Mouse (Mus musculus): ENCODE data around the gene Hormad2.
A peak's percentile ranks its signal among the peaks of the same experiment; 100 is the strongest.

The Hormad2 gene

DNA sequence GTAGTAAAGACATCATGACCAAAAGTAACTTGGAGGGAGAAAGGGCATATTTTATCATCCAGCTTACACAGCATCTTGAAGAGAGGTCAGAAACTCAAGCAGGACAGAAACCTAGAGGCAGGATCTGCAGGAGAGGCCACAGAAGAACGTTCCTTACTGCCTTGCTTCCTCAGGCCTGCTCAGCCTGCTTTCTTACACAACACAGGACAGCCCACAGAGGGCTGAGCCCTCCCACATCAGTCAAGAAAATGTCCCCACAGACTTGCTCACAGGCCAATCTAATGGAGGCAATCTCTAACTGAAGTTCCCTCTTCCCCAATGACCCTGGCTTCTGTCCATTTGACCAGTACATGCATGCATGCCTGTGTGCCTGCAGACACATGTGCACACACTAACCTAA is 1.4 kb upstream of the Hormad2 start:
- DNase-seq: no peak

DNA sequence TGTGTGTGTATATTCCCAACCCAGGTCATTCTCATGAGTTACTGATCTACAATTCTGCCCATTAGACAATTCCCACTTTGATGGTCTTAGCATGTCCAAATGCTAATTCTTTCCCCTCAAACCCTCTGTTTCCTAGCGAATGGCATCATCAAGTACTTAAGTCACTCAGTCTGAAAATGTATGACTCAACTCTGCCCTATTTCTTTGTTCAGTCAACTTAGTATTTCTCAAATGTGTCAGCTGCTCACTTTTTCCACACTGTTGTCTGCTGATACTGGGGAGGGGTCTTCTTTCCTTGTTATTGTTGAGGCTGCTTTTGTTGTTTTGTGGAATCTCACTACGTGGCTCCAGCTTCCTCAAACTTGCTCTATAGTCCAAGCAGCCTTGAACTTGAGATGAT is 2.7 kb downstream of the Hormad2 start:
- DNase-seq: no peak

DNA sequence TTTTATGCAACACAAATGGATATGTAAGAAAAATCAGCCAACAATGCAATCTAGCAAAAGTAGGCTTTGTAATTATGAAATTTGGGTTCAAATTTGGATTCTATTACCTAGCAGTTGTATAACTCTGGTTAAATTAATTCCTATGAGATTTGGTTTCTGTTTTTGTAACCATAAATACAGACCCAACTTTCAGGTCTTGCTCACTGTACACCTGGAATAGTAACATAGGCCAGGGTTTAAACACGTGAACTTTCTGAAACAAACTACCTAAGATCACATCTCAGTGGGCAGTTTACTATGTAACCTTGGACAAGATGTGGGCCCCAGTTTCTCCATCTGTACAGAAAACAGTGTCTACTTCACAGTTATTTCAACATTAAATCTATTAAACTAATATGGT is 3.6 kb downstream of the Hormad2 start:
- no peak for DNase-seq

DNA sequence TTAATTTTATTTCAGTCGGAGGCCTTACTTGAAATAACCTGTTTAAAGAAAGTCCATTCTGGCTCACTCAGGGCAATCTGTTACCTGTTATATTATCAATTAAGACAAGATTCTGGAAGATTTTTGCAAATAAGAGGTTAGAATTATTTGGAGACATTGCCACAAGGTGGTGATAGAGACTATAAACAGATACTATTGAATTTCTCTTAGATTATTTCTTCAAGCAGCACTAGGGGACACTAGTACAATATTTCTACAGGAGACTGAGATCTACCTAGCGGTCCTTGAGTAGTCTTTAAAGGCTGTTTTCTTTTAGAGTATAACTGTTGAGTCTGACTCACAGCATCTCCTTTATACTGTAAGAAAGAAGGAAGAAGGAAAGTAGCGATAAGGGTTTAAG is 4.3 kb downstream of the Hormad2 start:
- DNase-seq: no peak

DNA sequence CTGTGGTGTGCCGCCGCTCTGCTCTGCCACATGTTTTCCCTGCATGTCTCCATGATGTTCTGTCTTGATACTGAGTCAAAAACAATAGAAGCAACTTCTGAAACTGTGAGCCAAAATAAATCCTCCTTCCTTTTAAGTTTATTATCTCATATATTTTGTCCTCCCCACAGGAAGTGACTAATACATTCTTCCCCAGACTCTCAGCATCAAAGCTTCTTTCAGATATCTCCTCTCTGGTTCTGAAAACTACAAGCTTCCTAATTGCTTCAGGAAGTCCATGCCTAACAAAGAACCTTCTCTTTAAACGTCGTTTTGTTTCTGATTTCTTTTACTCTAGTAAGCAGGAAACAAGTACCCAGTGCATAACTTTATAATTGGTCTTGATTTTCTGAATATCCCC is 6.4 kb downstream of the Hormad2 start:
- no peak for DNase-seq

DNA sequence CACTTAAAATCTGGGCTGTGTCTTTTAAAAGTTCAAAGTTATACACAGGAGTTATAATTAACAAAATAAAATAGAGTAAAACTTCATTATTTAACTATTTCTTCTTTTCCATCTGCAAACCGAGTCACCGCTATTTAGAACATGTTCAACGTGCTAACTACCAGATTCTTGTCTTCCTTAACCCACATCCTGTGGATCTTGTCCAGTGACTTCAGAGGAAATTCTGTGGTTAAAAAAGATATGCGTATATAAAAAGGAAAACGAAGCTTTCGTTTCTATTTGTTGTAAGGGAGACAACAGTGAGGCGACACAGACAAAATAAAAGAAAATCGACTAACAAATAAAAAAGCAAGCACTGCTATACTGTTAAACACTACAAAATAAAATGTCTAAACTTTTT is 17.1 kb downstream of the Hormad2 start:
- no peak for DNase-seq

DNA sequence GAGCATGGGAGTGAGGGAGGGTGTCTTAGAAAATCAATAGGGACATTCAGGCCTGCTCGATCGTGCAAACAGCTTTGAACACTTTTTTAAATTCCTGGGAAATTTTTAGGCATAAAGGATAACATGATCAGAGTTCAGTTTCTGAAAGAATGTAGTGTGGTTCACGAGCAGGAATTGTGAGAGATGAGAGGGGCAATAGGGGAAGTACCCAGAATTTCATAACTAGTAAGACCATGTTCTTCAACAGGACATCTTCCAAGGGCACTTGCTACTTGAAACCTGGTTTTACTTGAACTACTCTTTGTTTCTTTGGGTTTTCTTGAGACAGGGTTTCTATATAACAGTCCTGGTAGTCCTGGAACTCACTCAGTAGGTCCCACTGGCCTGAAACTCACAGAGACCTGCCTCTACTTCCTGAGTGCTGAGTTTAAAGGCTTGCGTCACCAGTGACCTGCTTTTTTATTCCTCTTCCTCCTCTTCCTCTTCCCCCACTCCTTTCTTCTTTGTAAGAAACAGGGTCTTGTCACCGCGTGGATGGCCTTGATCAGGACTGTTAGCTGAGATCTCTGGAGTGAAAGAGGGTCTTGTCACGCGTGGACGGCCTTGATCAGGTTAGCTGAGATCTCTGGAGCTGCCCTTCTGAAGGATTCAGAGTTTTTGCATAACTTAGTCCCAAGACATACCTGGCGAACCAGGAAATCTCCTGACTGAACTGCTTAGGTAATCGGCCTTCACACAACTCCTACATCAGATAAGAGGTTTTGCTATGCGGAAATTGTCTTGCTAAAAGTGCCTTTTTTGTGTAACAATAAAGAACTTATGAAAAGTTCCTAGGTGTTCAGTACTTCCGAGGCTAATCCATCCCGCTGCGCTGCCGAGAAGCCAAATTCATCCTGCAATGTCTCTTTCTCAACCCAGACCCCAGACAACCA is 18.1 kb downstream of the Hormad2 start:
- DNase-seq: peak; percentile 27

DNA sequence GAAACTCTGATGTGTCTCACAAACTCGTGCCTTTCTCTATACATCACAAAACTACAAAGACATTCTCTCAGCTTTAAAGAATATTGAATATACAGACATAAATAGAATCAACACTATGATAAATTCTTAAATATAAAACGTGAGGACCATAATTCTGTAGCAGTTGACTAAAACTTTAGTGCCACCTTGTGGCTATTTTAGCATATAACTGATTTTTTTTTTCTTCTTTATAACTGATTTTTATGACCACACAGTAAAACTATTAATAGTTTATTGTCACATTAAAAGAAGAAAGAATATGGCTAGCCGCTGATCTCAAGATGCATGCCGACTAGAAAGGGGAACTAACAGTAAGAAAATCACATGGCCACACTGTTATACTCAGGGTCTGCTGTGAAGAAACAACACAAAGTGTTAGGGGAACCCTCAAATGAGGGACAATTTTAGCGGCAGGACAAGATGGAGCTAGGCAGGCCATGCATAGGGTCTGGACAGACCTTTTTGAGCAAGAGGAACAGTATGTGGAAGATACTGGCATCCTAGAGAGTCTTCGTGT is 18.9 kb downstream of the Hormad2 start:
- DNase-seq: peak; percentile 13

DNA sequence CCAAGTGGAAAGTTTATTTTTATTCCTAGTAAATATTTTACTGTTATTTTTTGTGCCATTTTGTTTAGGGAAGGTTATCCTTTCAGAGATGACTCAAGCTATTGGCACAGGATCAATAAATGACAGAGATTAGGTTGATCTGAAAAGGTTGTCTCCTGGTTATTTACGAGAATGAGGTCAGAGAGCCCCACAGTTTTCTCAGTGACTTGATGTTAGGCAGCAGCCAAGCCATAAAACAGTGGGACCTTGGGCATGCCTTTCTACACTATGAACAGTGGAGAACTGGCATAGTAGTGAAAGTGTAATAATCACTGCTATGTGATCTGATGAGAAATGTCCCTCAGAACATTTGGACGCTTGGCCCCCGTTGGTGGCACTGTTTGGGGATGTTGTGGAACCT is 22.9 kb downstream of the Hormad2 start:
- DNase-seq: no peak

DNA sequence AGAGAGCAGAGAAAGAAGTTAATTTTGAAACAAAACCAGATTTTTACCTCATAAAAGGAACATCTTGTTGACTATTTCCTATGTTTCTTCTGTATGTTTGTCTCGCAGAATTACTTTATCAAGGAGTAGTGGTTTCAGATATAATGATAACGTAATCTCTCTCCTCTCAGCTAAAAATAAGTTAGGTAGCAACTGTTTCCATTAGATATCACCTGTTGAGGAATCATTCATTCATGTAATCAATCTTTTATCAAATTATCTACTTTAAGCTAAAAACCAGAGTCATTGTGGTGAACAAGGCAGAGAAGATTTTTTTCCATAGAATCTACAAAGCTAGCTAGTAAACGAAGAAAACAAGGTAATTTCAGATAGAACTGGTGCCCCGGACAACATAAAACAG is 28.6 kb downstream of the Hormad2 start:
- no peak for DNase-seq

DNA sequence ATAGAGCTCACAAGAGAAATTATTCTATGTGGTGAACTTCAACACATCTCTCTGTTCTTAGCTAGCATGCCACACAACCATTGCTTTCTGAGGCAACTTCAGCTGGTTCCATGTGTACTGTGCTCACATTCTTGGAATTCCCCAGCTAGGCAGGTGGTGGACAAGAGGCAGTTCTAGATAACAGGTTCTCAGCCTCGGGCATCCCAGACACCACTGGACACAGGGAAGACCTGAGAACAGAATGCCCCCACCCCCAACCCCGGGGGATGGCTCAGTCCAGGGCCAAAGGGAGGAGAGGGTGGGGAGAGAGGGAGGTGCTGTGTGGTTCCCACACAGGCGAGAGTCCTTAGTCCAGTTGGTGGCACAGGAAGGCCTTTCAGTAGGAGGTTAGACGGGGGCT is 36.6 kb downstream of the Hormad2 start:
- no peak for DNase-seq

DNA sequence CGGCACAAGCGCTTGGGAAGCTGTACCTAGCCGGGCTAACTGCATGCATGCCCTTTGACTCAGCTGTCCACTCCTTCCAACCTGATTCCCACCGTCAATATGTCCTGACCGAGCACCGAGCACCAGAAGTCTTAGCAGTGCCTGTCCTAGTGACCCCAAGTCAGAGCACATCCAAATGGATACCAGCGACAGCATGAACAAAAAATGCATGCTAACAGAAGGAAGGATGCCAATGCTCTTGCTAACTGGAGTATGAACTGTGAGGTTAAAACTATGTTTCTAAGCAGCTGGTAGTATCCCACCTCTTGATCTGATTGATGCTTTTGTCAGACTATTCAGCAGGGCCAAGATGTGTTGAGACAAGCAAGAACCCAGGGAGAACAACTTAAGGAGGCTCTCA is 37.5 kb downstream of the Hormad2 start:
- no peak for DNase-seq

DNA sequence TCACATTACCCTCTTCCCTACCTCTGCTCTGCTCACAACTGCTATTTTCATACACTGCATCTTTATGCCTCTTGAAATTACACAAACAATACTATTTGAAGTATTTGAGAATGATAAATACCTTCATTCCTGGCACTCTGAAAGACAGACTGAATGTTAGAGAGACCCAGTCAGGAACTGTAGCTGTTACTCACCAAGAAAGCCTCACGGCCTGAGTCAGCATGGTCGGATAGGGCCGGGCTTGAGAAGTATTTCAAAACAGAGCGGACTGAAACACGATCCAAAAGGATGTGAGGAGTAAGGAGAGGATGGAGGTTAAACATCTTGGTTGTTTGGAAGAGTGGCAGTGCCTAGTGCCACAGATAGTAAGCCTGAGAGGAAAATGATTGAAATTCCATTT is 39.7 kb downstream of the Hormad2 start:
- no peak for DNase-seq

DNA sequence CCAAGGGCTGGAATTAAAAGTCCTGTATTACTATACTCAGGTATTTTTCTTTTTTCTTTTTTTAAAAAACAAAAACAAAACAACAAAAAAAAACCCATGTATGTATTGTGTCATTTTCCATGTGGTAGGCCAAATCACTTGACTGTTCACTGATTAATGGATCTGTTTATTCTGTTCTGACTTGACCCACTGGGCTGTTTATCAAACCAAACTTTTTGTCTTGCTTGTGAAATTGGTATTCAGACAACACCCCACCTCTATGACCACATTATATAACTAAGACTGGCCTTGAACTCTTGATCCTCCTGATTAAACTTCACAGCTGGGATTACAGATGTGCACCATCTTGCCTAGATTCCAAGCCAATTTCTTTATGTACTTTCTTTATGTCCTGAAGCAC is 46.7 kb downstream of the Hormad2 start:
- DNase-seq: no peak

DNA sequence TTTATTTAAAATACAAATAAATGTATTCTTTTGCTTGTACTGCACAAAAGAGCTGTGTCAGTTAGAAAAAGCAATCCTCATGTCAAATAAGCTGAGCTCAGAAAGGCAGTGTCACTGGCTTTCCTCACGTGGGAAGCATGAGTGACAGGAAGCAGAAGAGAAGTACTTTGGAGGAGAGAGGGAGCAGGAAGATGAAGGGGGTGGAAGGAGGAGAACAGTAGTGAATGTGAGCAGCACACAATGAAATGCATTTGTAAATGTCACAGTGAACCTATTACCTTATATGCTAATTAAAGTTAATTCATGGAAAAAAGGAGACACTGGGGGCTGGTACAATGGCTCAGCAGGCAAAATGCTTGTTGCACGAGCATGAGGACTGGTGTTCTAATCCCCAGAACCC is 52.9 kb downstream of the Hormad2 start:
- DNase-seq: no peak

DNA sequence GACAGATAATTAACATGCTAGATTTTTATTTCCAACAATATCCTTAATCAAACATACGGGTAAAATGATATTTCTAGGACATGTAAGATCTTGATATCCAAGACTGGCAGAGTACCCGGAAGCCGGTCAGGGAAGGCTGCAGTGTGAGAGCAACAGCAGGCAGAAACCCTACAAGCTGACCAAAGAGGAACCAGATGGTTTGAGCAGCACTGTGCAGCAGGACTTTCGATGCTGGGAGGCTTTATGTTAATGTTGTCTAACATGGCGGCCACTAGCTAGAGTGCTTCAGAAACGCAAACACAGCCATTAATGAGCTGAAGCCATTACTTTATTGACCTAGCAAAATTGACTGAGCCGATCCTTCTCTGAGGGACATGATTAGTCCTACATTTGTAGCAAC is 58.6 kb downstream of the Hormad2 start:
- no peak for DNase-seq

DNA sequence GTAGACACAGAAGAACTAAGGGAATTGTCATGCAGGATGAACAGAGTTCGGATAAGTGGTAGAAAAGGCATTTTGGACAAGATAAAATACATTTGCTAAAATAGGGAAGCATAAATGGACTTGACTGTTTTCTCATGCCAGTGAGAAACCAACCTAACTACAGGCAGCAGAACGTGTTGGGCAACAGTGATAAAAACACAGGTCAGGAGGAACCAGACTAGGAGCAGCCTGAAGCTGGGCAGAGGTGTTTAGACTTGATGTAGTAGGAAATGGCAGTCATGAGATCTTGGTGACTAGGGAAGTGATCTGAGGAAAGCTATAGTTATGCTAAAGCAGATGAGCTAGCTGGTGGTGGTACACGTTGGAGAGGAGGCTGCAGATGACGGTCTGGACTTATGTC is 61.0 kb downstream of the Hormad2 start:
- no peak for DNase-seq

DNA sequence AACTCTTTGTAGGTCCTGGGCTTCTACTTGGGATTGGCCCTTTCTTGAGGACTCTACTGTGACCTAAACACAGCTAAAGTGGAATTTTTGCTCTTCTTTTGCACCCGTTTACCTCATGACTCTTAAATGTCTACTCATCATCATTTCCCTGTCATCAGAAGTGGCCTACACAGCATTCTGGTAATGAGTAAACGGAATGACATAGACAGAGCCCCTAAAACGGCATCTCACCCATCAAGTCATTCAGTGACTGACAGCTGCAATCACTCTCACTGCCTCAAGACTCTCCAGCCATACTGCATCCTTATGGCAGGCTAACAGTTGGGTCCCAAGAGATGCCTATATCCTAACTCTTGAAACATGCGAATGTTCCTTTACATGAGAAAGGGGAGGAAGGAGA is 74.5 kb downstream of the Hormad2 start:
- DNase-seq: no peak

DNA sequence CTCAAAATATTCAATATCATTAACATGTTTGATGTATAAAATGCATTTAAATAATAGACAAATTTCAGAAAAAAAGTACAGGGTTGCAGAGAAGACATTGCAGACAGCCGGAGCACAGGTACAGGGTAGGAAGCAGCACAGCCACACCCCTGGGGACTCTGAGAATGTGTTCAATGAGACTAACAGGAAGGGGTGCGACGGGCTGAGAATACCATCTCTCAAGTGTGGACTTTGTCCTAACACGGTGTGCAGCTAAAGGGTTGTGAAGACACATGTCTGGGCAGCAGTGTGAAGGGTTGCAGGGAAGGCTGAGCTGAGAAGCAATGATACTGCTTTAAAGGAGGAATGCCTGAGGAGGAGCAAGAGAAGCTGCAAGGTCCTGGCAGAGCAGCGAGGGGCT is 85.5 kb downstream of the Hormad2 start:
- DNase-seq: no peak

DNA sequence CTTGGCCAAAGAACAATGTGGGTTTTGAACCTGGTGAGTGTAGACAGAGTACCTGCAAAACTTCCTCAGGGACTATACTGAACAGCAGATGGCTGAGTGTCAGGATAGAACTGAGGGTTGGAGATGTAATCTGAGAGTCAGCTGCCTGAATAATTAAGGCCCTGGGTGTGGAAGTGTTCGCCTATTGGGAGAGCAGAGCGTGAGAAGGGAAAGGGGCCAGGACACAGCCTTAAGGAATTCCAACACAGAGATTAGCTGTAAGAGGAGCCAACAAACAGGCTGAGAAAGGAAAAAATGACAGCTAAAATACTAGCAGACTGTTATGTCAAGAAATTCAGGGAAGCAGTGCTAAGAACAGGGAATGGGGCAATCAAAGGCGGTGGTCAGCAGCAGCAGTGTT is 88.3 kb downstream of the Hormad2 start:
- no peak for DNase-seq

DNA sequence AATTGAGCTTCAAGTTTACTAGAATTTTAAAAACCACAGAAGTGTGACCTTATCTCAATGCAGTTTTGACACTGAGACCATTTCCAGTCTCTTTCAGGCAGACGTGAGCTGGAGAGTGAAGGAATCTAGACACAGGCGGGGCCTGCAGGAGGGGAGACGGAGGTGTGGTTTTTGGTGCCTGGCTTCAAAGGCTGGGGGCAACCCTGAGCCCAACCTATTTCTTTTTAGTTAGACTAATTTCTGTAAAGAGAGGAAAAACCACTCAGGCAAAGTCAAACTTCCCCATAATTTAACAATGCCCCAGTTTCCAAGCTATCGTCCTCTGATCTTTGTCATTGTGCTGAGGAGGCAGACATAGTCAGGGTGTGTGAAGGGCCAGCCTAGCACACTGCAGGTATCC is 97.0 kb downstream of the Hormad2 start:
- DNase-seq: peak; percentile 47

DNA sequence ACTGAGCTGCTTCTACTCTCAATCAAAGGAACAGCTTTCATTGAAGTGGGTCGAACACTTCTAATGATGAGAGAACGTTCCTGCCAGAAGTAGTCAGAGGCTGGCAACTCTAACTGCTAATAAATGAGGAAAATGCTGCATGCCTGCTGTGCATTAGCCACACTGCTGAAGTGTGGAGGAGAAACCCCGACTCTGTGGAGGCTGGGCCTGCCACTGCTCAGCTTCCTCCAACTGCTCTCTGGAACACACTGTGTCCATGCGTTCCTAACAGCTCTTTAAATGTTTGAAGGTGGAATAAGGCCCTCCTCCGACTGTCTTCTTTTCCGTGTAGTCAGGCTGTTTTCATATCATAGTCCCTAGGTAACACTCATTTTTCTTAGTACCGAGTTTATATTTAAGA is 98.9 kb downstream of the Hormad2 start:
- DNase-seq: no peak

DNA sequence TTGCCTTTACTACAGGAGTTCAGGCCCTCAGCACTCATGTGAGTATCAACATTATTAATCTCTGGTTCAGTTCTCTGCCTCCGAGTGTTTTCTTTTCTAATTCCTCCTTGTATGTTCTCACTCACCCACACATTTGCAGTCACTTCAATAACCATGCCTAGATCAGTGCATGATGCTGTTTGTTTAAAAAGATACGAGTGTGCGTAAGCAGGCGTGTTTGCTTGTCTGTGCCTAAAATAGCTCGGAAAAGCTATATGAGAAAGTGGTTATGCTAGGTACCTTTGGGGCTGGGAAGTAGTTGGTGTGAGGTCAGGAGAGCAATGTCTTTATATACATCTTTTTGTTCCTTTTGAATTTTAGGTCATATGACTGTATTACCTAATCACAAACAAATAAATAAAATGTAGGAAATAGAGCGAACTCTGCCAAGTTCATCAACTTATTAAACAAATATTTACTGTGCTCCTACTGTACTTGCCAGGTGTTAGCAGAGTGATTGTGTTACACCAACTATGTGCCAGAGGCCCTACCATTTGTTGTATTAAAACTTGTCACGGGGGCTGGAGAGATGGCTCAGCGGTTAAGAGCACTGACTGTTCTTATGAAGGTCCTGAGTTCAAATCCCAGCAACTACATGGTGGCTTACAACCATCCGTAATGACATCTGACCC is 100.7 kb downstream of the Hormad2 start:
- DNase-seq: no peak

DNA sequence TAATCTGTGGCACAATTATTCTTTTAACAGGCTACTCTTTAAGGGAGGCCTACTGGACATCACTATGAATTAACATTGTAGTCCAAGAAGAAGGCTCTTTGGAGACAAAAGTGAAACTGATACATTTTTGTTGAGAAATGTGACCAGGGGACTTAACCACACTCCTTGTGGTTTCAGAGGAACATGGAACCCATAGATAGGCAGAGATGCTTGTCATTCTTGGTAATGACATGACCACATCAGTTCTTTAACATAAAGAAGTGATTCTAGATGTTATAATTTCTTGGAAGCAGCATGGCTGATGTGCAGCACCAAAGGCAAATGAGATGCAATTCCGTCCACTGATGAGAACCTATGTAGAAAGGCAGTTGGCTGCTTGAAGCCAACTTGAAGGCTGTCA is 101.6 kb downstream of the Hormad2 start:
- no peak for DNase-seq
